Mouse (Mus musculus) left cerebral cortex, postnatal 10 days (tissue): ENCODE data around the gene Zfp628. TPM values are rescaled to one million over a fixed set of nuclear protein-coding genes. Genes with fewer than 3 reads are reported as not detected.

Experiments used
- total RNA-seq, 2 experiments: library from RNA; stranded (reverse); gene quantifications; 2 replicates each; pipeline ENCODE4 v1.2.3; 2021

Zfp628 gene
- total RNA-seq, 2 experiments from 2014 or later = 15.2 to 15.3 TPM

Other genes with a start within 250 kb of the Zfp628 start
- gene Hspbp1, start 230.1 kb upstream of the Zfp628 start, total RNA-seq = 100 to 1,000 TPM; 111 to 114 TPM
- 100 to 1,000 TPM; 312 to 319 TPM for gene Brsk1, start 224.6 kb upstream of the Zfp628 start, total RNA-seq
- not detected for gene Tmem150b, start 190.0 kb upstream of the Zfp628 start, total RNA-seq
- 10 to 100 TPM; 39.5 to 42.0 TPM for gene Kmt5c, start 175.1 kb upstream of the Zfp628 start, total RNA-seq
- gene Cox6b2, start 162.1 kb upstream of the Zfp628 start, total RNA-seq = 1 to 10 TPM; 6.9 to 8.7 TPM
- gene Fam71e2, start 143.9 kb upstream of the Zfp628 start, total RNA-seq = not detected
- gene Il11, start 132.4 kb upstream of the Zfp628 start, total RNA-seq = 1 to 10 TPM in 1 of 2 experiments, under 1 TPM in 1; 0.73 to 1.1 TPM
- gene Tmem190, start 132.3 kb upstream of the Zfp628 start, total RNA-seq = not detected
- 1 to 10 TPM; 4.1 to 5.2 TPM for gene Tmem238, start 125.6 kb upstream of the Zfp628 start, total RNA-seq
- 100 to 1,000 TPM; 484 to 532 TPM for gene Rpl28, start 122.3 kb upstream of the Zfp628 start, total RNA-seq
- gene Ube2s, start 102.6 kb upstream of the Zfp628 start, total RNA-seq = 100 to 1,000 TPM; 145 to 159 TPM
- gene Shisa7, start 70.5 kb upstream of the Zfp628 start, total RNA-seq = 100 to 1,000 TPM; 104 to 111 TPM
- 1 to 10 TPM; 2.0 to 3.4 TPM for gene Isoc2b, start 45.0 kb upstream of the Zfp628 start, total RNA-seq
- 1 to 10 TPM; 6.4 to 6.8 TPM for gene Isoc2a, start 38.1 kb upstream of the Zfp628 start, total RNA-seq
- under 1 TPM; 0.26 to 0.36 TPM for gene Gm36210, start 8.7 kb upstream of the Zfp628 start, total RNA-seq
- 10 to 100 TPM; 70.1 to 72.6 TPM for gene Nat14, start 6.8 kb downstream of the Zfp628 start, total RNA-seq
- 1 to 10 TPM; 2.4 to 2.6 TPM for gene Ssc5d, start 10.6 kb downstream of the Zfp628 start, total RNA-seq
- gene Sbk2, start 49.2 kb downstream of the Zfp628 start, total RNA-seq = not detected
- under 1 TPM; 0.24 to 0.32 TPM for gene Sbk3, start 56.0 kb downstream of the Zfp628 start, total RNA-seq
- gene Zfp579, start 80.9 kb downstream of the Zfp628 start, total RNA-seq = 10 to 100 TPM; 29.7 to 33.6 TPM
- gene Zfp524, start 99.2 kb downstream of the Zfp628 start, total RNA-seq = 1 to 10 TPM; 4.0 to 4.4 TPM
- 10 to 100 TPM; 22.0 to 23.7 TPM for gene Fiz1, start 99.5 kb downstream of the Zfp628 start, total RNA-seq
- gene Gm44973, start 100.3 kb downstream of the Zfp628 start, total RNA-seq = not detected
- 10 to 100 TPM; 35.4 to 36.5 TPM for gene Zfp865, start 105.2 kb downstream of the Zfp628 start, total RNA-seq
- 10 to 100 TPM; 59.7 to 59.9 TPM for gene Ccdc106, start 105.3 kb downstream of the Zfp628 start, total RNA-seq
- gene 4632433K11Rik, start 118.9 kb downstream of the Zfp628 start, total RNA-seq = not detected
- gene Zfp784, start 123.2 kb downstream of the Zfp628 start, total RNA-seq = 1 to 10 TPM; 4.1 to 4.8 TPM
- gene Zfp580, start 136.3 kb downstream of the Zfp628 start, total RNA-seq = 10 to 100 TPM; 68.9 to 71.0 TPM
- gene U2af2, start 146.9 kb downstream of the Zfp628 start, total RNA-seq = 100 to 1,000 TPM; 170 to 172 TPM
- gene Epn1, start 165.0 kb downstream of the Zfp628 start, total RNA-seq = 100 to 1,000 TPM; 387 to 408 TPM
- gene Rfpl4, start 201.7 kb downstream of the Zfp628 start, total RNA-seq = not detected
- gene Rasl2-9, start 210.7 kb downstream of the Zfp628 start, total RNA-seq = under 1 TPM in 1 of 2 experiments, not detected in 1; 0.71 TPM
- not detected for gene Vmn1r55, start 234.5 kb downstream of the Zfp628 start, total RNA-seq